Mouse (Mus musculus) brain, embryonic 14.5 days (tissue): ENCODE measurements at regions not wholly inside any gene's neighbourhood (a gene's known extent, or its start where the extent isn't known, plus 50 kb on each side); places are given as distances from the start of the nearest gene placed in this dataset.

ENCODE experiments used
- DNase-seq: peaks from one replicate; pipeline ENCODE4 v3.0.0-alpha.2; 2011; ENCODE audit warnings: low read depth
- CTCF ChIP-seq: fragments of 200-500 bp; IDR thresholded peaks from 2 replicates; pipeline ENCODE4 v1.5.1; 2012; ENCODE audit warnings: inconsistent platforms, mild to moderate bottlenecking, moderate library complexity, borderline replicate concordance; ENCODE audit not compliant: insufficient read depth, insufficient read length; ENCODE audit errors: extremely low read depth
- POLR2A ChIP-seq: fragments of 200-500 bp; IDR thresholded peaks from 2 replicates; pipeline ENCODE4 v1.6.1; 2012; ENCODE audit warnings: mild to moderate bottlenecking, inconsistent platforms, borderline replicate concordance; ENCODE audit not compliant: poor library complexity, insufficient read depth, insufficient read length, severe bottlenecking; ENCODE audit errors: extremely low read depth

- DNase-seq: no peak
- TF ChIP-seq POLR2A: no peak
- TF ChIP-seq CTCF: no peak
Observed at GRCm38 (mm10) chr4:110038696-110039095, 60.8 kb downstream of the Dmrta2 start.

- no peak for DNase-seq
- TF ChIP-seq POLR2A (no peak), CTCF (no peak)
Observed at GRCm38 (mm10) chr4:110044851-110045618, 67.2 kb downstream of the Dmrta2 start.

- no peak for DNase-seq
- TF ChIP-seq POLR2A (no peak), CTCF (no peak)
Observed at GRCm38 (mm10) chr4:110045651-110046269, 67.9 kb downstream of the Dmrta2 start.

GRCm38 (mm10) chr4:110046270-110046651 lies 68.4 kb downstream of the Dmrta2 start:
- TF ChIP-seq POLR2A (no peak), CTCF (no peak)
- DNase-seq: no peak

GRCm38 (mm10) chr4:110050393-110051280 lies 72.8 kb downstream of the Dmrta2 start:
- peak; percentile 93 for DNase-seq
- TF ChIP-seq POLR2A (no peak), CTCF (peak; percentile 94)

- DNase-seq: peak; percentile 59
- no peak for TF ChIP-seq POLR2A
- no peak for TF ChIP-seq CTCF
Observed at GRCm38 (mm10) chr4:110051281-110051665, 73.4 kb downstream of the Dmrta2 start.

- peak; percentile 13 for DNase-seq
Observed at GRCm38 (mm10) chr4:110051872-110052271, 74.0 kb downstream of the Dmrta2 start.

GRCm38 (mm10) chr4:110052998-110053397 lies 75.1 kb downstream of the Dmrta2 start:
- no peak for DNase-seq
- TF ChIP-seq CTCF (peak; percentile 34; the same call in 1 of the 2 replicates), POLR2A (no peak)

More at GRCm38 (mm10) chr4:110051872-110052271, 74.0 kb downstream of the Dmrta2 start:
- TF ChIP-seq POLR2A (no peak), CTCF (no peak)

- no peak for DNase-seq
- no peak for TF ChIP-seq POLR2A
- TF ChIP-seq CTCF: no peak
Observed at GRCm38 (mm10) chr4:110073836-110074235, 96.0 kb downstream of the Dmrta2 start.

GRCm38 (mm10) chr4:110083371-110083770 lies 105.5 kb downstream of the Dmrta2 start:
- TF ChIP-seq POLR2A (no peak), CTCF (no peak)
- no peak for DNase-seq
